Mouse (Mus musculus) CH12.LX (cell line): ENCODE data around the gene Trio.

Experiments used
- CTCF ChIP-seq, 2 experiments: IDR thresholded peaks in 1 of 2; conservative IDR thresholded peaks in 1 of 2; 2 replicates each; pipeline ENCODE4 v1.5.1; 2011 to 2012; ENCODE audit warnings: low read depth in 2 of 2, low read length in 2 of 2, improper control_type of control experiment in 1 of 2, inconsistent platforms in 1 of 2, mild to moderate bottlenecking in 1 of 2, moderate library complexity in 1 of 2
- MAX ChIP-seq: IDR thresholded peaks from 2 replicates; pipeline ENCODE4 v1.6.1; 2011; ENCODE audit warnings: low read length, improper control_type of control experiment
- MXI1 ChIP-seq: IDR thresholded peaks from 2 replicates; pipeline ENCODE4 v1.6.1; 2011; ENCODE audit warnings: mild to moderate bottlenecking, low read depth, low read length, improper control_type of control experiment
- NRF1 ChIP-seq: IDR thresholded peaks from 2 replicates; pipeline ENCODE4 v1.6.1; 2014; ENCODE audit warnings: low read depth, mild to moderate bottlenecking, inconsistent platforms, low read length, improper control_type of control experiment, moderate library complexity
- POLR2A ChIP-seq: IDR thresholded peaks from 2 replicates; pipeline ENCODE4 v1.6.1; 2011; ENCODE audit warnings: low read depth, mild to moderate bottlenecking, improper control_type of control experiment, low read length
- TBP ChIP-seq: conservative IDR thresholded peaks from 2 replicates; pipeline ENCODE4 v1.6.1; 2011; ENCODE audit warnings: low read depth, low read length, improper control_type of control experiment
- ZC3H11A ChIP-seq: IDR thresholded peaks from 2 replicates; pipeline ENCODE4 v1.6.1; 2012; ENCODE audit warnings: low read depth, mild to moderate bottlenecking, inconsistent platforms, low read length, improper control_type of control experiment
- ZNF384 ChIP-seq: IDR thresholded peaks from 2 replicates; pipeline ENCODE4 v1.6.1; 2012; ENCODE audit warnings: low read depth, low read length, improper control_type of control experiment, inconsistent platforms

DNA sequence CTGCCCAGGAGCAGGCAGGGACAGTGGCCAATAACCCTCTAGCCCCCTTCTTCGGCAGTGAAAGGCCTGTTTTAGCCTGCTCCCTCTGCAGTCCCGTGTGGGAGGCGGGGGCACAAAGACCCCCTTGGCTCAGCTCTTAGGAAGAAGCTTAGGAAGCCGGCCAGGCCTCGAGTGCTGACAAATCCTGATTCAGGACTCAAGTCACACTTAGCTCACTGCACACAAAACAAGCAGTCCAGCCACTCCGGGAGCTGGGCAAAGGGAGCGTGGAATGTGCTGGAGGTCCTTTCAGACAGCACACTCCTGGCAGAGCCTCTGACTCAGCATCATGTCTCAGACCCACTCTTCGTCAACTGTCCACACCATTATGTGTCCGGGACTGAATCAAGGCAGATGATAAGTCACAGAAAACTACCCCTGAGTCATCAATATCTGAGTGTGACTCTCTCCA is 28.2 kb downstream of the Trio start:
- no peak for TF ChIP-seq CTCF (conservative IDR thresholded peaks at IDR 0.05 in 1 of 2, IDR thresholded peaks at IDR 0.05 in 1 of 2; ENCODE audit: low read depth in 2 of 2, low read length in 2 of 2)
- TF ChIP-seq POLR2A: no peak
- TF ChIP-seq MXI1: no peak
- TF ChIP-seq NRF1: no peak
- no peak for TF ChIP-seq ZNF384
- no peak for TF ChIP-seq TBP
- TF ChIP-seq ZC3H11A: no peak
- no peak for TF ChIP-seq MAX
